Mouse (Mus musculus) hindbrain, embryonic 14.5 days (tissue): ENCODE measurements at regions not wholly inside any gene's neighbourhood (a gene's known extent, or its start where the extent isn't known, plus 50 kb on each side); places are given as distances from the start of the nearest gene placed in this dataset.

ENCODE experiments used
- ATAC-seq: fragments of 200-750 bp; cut with Nextera tagmentation; 2 replicates; pipeline ENCODE4 v1.8.0; 2017; ENCODE audit warnings: moderate number of reproducible peaks, mild to moderate bottlenecking, moderate TSS enrichment, moderate library complexity; ENCODE audit not compliant: low FRiP score
- DNase-seq: peaks from one replicate; pipeline ENCODE4 v3.0.0-alpha.2; 2015; ENCODE audit warnings: low spot score
- H3K27ac ChIP-seq: fragments of 300-500 bp; sonication (generic); 2 replicates; pipeline ENCODE4 v1.5.1; 2014; ENCODE audit warnings: mild to moderate bottlenecking, moderate library complexity
- H3K27me3 ChIP-seq: fragments of 300-500 bp; sonication (generic); 2 replicates; pipeline ENCODE4 v1.6.1; 2014; ENCODE audit warnings: mild to moderate bottlenecking, low read length, mixed read lengths; ENCODE audit not compliant: control insufficient read depth, insufficient read depth
- H3K36me3 ChIP-seq: fragments of 300-500 bp; sonication (generic); replicated peaks from 2 replicates; pipeline ENCODE4 v1.6.1; 2014; ENCODE audit not compliant: control insufficient read depth, insufficient read depth
- H3K4me1 ChIP-seq: fragments of 300-500 bp; sonication (generic); replicated peaks from 2 replicates; pipeline ENCODE4 v1.6.1; 2014; ENCODE audit warnings: antibody characterized with exemption, low read length, mixed read lengths; ENCODE audit not compliant: control insufficient read depth, insufficient read depth
- H3K4me2 ChIP-seq: fragments of 300-500 bp; sonication (generic); replicated peaks from 2 replicates; pipeline ENCODE4 v1.6.1; 2014; ENCODE audit warnings: mild to moderate bottlenecking, moderate library complexity
- H3K4me3 ChIP-seq: fragments of 300-500 bp; sonication (generic); replicated peaks from 2 replicates; pipeline ENCODE4 v1.5.1; 2014; ENCODE audit warnings: mild to moderate bottlenecking, low read length
- H3K9ac ChIP-seq: fragments of 300-500 bp; sonication (generic); 2 replicates; pipeline ENCODE4 v1.6.1; 2014
- H3K9me3 ChIP-seq: fragments of 300-500 bp; sonication (generic); 2 replicates; pipeline ENCODE4 v1.6.1; 2016; ENCODE audit warnings: low read length; ENCODE audit not compliant: control insufficient read depth
- WGBS: fragments of 180-500 bp; shearing (Covaris S2); extraction: QIAGEN DNeasy Blood & Tissue Kit; methylation state at CpG from one replicate; pipeline ENCODE4 v1.1.7; 2014; 5-methylcytosine and 5-hydroxymethylcytosine counted together

DNA sequence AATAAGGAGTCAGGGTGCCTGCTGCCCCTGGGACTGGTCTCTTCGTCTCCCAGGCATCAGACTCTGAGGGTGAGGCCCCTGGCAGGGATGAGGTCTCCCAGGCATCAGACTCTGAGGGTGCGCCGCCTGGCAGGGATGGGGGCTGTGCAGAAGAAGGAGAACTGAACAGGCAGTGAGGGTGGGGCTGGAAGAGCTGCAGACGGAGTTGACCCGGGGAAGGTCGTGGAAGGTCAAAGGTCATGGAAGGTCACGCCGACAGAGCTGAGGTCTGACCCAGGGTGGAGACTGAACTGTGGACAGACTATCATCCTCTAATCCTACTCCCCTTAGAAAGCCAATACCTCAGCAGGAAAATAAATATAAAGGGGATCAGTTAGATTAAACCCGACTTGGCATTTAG, 50.6 kb upstream of the Grik3 start:
- no peaks in the 10 kb centered on the region for H3K27me3 ChIP-seq
- no peak overlapping the region for H3K4me2 ChIP-seq
- H3K36me3 ChIP-seq: no peaks in the 10 kb centered on the region
- 23% methylated on average over 9 of the region's 9 CpGs for WGBS
- DNase-seq (no peak), ATAC-seq (no peak)
- no peak overlapping the region for H3K27ac ChIP-seq
- H3K9ac ChIP-seq: no peak overlapping the region
- H3K4me3 ChIP-seq: no peak overlapping the region
- no peaks in the 10 kb centered on the region; the same call in 1 of the 2 replicates for H3K4me1 ChIP-seq
- no peaks in the 10 kb centered on the region for H3K9me3 ChIP-seq

DNA sequence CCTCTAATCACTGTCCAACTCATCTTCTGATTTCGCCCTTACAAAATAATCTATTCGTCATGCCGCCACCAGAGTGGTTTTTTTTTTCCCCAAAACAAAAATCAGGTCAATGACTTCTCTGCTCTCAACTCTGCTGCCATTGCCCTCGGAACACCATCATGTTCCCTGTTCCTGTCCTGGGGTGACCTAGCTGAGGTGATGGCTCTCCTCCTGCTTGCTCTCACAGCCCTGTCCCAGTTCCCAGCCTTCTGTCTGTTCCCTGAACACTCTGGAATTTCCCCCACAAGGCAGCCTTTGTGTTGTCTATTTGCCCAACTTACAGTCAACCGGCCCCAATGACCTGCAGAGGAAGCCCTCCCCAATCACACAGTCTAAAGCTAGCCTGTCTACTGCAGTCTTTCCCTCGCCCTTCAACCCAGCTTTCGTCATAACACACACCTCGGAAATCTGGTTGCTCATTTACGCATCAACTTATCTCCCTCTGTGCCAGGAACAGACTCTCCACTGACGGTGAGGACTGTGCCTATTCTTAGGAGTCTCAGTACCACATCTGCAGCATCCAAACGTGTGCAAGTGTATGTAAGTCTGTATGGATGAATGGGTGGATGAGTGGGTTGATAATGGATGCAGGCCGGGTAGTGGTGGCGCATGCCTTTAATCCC, 53.2 kb upstream of the Grik3 start:
- 80% methylated on average over 13 of the region's 13 CpGs for WGBS
- DNase-seq (no peak), ATAC-seq (no peak)
- H3K9me3 ChIP-seq: no peaks in the 10 kb centered on the region
- H3K4me1 ChIP-seq: no peaks in the 10 kb centered on the region; the same call in 1 of the 2 replicates
- no peaks in the 10 kb centered on the region for H3K36me3 ChIP-seq
- no peak overlapping the region for H3K4me2 ChIP-seq
- no peak overlapping the region for H3K4me3 ChIP-seq
- no peak overlapping the region for H3K27ac ChIP-seq
- no peak overlapping the region for H3K9ac ChIP-seq
- H3K27me3 ChIP-seq: no peaks in the 10 kb centered on the region

DNA sequence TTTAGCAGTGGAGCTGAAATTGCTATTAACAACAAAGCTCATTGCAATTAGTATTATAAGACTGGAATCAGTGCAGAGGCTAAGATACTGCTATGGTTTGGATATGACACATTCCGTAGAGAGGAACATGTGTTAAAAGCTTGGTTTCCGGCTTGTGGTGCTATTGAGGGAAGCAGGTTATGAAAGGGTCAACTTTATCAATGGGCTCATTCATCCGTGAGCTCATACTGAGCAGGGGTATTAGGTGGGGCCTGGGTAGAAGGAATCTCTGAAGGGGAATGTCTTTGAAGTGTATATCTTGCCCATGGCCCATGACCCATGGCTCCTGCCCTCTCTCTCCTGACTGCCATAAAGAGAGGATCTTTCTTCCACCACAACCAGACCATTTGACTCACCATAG, 57.0 kb upstream of the Grik3 start:
- ATAC-seq (no peak), DNase-seq (no peak)
- no peak overlapping the region for H3K9ac ChIP-seq
- H3K36me3 ChIP-seq: no peaks in the 10 kb centered on the region
- no peaks in the 10 kb centered on the region for H3K4me1 ChIP-seq
- H3K27me3 ChIP-seq: no peaks in the 10 kb centered on the region
- 28% methylated on average over 3 of the region's 3 CpGs for WGBS
- no peak overlapping the region for H3K27ac ChIP-seq
- no peak overlapping the region for H3K4me3 ChIP-seq
- H3K9me3 ChIP-seq: no peaks in the 10 kb centered on the region
- no peak overlapping the region for H3K4me2 ChIP-seq

DNA sequence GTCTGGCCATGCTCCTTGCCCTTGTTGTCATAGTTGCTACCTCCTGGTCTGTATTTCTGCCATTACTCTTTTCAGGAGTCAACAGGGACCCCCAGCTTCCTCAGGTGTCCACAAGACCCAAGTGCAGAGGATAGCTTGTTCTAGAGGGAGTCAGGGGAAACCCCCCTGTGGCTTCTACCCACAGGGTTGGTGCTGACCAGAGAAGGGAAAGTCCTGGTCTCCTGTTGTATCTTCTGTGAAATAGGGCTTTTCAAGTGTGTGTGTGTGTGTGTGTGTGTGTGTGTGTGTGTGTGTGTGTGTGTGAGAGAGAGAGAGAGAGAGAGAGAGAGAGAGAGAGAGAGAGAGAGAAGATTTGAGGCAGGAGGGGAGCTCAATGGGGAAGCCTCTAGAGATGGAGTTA, 58.9 kb upstream of the Grik3 start:
- Histone ChIP-seq H3K4me2 (no peak overlapping the region), H3K9me3 (no peaks in the 10 kb centered on the region), H3K4me3 (no peak overlapping the region), H3K36me3 (no peaks in the 10 kb centered on the region), H3K9ac (no peak overlapping the region), H3K4me1 (no peaks in the 10 kb centered on the region), H3K27me3 (no peaks in the 10 kb centered on the region), H3K27ac (no peak overlapping the region)
- ATAC-seq (no peak), DNase-seq (no peak)

DNA sequence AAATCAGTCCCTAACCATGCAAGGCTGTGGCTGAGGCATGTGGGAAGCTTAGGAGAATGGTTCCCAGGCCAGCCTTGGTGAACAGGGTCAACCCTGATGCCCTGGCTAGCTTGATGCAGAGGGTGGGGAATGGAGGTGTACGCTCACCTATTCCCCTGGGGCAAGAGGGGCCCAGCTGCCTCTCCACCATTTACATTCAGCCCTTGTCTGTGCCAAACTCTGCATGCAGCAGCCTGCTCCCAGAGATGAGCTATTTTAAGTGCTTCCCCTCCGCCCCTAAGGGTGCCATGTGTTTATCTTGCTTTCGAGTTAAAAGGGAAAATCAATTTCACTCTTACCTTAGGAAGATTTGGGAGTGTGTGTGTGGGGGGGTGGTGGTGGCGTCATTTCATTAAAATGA, 59.7 kb upstream of the Grik3 start:
- ATAC-seq: no peak

DNA sequence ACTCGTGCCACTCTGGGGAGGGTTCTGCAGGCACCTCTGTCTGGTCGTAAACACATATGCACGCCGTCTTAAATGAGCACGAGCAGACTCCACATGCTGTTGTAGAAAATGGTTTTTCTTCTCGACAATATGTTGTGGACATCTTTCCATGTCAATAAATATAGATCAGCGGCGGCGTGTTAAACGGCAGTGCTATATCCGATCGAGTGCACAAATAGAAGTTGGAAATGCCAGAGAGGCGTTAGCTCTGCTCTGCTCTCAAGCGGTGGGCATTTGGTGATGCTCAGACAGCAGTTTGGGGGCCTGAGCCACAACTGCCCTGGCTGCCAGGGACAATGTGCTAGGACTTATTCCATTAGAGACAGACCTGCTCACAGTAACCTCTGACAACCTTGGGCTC, 61.8 kb upstream of the Grik3 start:
- WGBS: 81% methylated on average over 14 of the region's 14 CpGs
- Histone ChIP-seq H3K27ac (no peak overlapping the region), H3K36me3 (no peaks in the 10 kb centered on the region), H3K9ac (no peak overlapping the region), H3K4me3 (no peak overlapping the region), H3K9me3 (no peaks in the 10 kb centered on the region), H3K4me2 (no peak overlapping the region), H3K27me3 (no peaks in the 10 kb centered on the region), H3K4me1 (no peaks in the 10 kb centered on the region; the same call in 1 of the 2 replicates)
- ATAC-seq: no peak
- no peak for DNase-seq

More for the DNA sequence above, 59.7 kb upstream of the Grik3 start:
- Histone ChIP-seq H3K4me3 (no peak overlapping the region), H3K27me3 (no peaks in the 10 kb centered on the region), H3K9ac (no peak overlapping the region), H3K27ac (no peak overlapping the region), H3K4me2 (no peak overlapping the region), H3K4me1 (no peaks in the 10 kb centered on the region; the same call in 1 of the 2 replicates), H3K36me3 (no peaks in the 10 kb centered on the region), H3K9me3 (no peaks in the 10 kb centered on the region)
- WGBS: 67% methylated on average over 4 of the region's 4 CpGs
- no peak for DNase-seq

DNA sequence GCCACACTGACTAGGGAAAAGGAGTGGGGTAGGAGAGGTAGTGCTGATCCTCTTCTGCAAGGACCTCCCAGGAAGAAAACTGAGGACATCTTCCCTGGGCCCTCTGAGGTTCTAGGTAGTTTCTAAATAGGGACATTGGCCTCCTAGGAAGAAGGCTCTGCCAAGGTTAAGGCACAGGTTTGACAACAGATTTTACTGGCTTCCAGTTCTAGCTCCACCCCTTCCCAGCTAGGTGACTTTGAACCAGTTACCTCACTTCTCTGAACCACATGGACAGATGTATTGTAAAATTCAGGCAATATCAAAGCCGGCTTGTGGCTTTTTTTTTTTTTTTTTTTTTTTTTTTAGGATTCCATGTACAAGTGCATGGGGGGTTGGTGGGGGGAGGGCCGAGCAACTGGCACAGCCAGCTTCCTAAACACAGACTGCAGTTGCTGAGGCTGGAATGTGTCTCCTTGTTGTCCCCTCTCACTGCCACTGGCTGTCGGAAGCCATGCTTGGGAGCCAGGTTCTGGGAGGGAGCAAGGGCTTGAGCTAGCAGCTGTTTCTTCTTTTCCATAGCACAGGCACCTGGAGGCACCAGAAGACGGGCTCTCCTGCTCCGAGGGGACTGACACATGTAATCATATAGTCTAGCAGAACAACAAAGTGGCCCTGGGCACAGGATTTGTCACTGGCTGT, 69.8 kb upstream of the Grik3 start:
- H3K9me3 ChIP-seq: no peaks in the 10 kb centered on the region
- H3K27ac ChIP-seq: no peak overlapping the region
- no peak overlapping the region for H3K4me3 ChIP-seq
- no peaks in the 10 kb centered on the region; the same call in 1 of the 2 replicates for H3K4me1 ChIP-seq
- ATAC-seq (no peak), DNase-seq (no peak)
- no peak overlapping the region for H3K9ac ChIP-seq
- no peak overlapping the region for H3K4me2 ChIP-seq
- no peaks in the 10 kb centered on the region for H3K27me3 ChIP-seq
- WGBS: 46% methylated on average over 5 of the region's 5 CpGs
- no peaks in the 10 kb centered on the region for H3K36me3 ChIP-seq

DNA sequence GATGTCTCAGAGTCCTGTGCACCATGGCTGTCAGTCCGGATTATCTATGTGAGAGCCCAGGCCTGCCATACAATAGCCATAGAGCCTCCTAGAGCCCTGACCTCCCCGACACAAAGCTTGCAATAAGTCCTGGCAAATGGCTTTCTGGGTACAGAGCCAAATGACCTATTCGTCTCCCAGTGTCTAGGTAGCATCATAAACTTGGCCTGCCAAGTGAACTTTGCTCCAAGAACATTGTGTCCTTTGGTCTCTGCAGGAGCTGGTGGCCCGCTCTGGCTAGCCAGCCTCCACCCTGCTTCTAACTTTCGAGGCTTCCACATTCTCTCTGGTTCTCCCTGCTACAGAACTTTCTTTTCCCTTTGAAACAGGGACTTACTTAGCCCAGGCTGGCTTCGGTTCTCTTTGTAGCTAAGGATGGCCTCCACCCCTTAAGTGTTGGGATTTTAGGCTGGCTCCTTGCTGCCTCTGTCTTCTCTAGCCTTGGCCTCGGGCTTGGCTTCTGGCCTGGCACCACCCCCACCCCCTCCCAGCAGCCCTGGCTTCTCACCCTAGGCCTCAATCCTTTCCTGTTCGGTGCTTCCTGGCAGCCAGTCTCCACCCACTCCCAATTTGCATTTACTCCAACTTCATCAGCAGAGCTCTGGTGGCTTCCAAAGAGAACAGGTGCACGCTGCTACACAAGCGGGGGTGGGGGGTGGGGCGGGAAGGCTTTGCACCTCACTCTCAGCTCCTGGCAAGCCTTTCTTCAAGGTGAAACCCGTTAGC, 70.8 kb upstream of the Grik3 start:
- Histone ChIP-seq H3K9me3 (no peaks in the 10 kb centered on the region), H3K9ac (no peak overlapping the region), H3K4me3 (no peak overlapping the region), H3K4me1 (no peaks in the 10 kb centered on the region; the same call in 1 of the 2 replicates), H3K27ac (no peak overlapping the region), H3K4me2 (no peak overlapping the region), H3K27me3 (no peaks in the 10 kb centered on the region), H3K36me3 (no peaks in the 10 kb centered on the region)
- no peak for DNase-seq
- 42% methylated on average over 12 of the region's 12 CpGs for WGBS
- ATAC-seq: no peak

DNA sequence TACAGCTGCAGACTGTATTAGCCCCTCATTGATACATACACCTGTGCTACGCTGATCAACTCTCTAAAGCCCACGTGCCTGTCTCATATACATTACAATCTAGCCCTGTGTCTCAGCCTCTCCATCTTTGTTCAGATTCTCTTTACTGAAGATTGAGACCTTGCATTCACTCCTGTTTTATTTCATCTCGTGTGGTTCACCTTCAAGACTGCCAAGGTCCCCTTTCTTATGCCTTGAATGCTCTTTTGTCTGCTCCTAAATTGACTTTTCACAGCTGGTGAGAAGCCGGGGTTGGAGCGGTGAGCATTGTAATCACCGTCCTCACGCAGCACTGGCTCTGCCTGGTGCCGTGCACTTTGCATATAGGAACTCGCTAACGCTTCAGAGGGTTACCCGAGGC, 75.2 kb upstream of the Grik3 start:
- no peak overlapping the region for H3K4me2 ChIP-seq
- H3K4me1 ChIP-seq: peaks cover 8% of the 10 kb centered on the region
- H3K27ac ChIP-seq: no peak overlapping the region
- no peak for ATAC-seq
- no peak overlapping the region for H3K9ac ChIP-seq
- no peak for DNase-seq
- WGBS: 14% methylated on average over 11 of the region's 11 CpGs
- peaks cover 5% of the 10 kb centered on the region; the same call in 1 of the 2 replicates for H3K27me3 ChIP-seq
- H3K4me3 ChIP-seq: no peak overlapping the region
- no peaks in the 10 kb centered on the region for H3K9me3 ChIP-seq
- no peaks in the 10 kb centered on the region for H3K36me3 ChIP-seq
